Mouse (Mus musculus): ENCODE measurements around the gene Tppp3. TPM values are rescaled to one million over a fixed set of nuclear protein-coding genes. Genes with fewer than 3 reads are reported as not detected.

Gene Tppp3
- polyA plus RNA-seq, 1 experiment from 2014 or later, result 67.9 TPM

GRCm38 (mm10) chr8:105467396-105467985 lies 3.8 kb downstream of the Tppp3 start:
- Histone ChIP-seq H3K4me3 (ENCODE audit: low read depth, low read length) (no peak overlapping the region), H3K36me3 (ENCODE audit: control insufficient read depth, insufficient read depth) (peaks cover 2% of the 10 kb centered on the region; the same call in 1 of the 2 replicates), H3K4me2 (replicated peaks; ENCODE audit: low read depth) (no peak overlapping the region), H3K9me3 (ENCODE audit: control insufficient read depth) (no peaks in the 10 kb centered on the region), H3K9ac (ENCODE audit: low read depth, low read length) (no peak overlapping the region), H3K27ac (ENCODE audit: low read depth, low read length) (no peak overlapping the region), H3K27me3 (replicated peaks; ENCODE audit: control insufficient read depth, insufficient read depth, low read length) (no peaks in the 10 kb centered on the region), H3K4me1 (replicated peaks; ENCODE audit: control insufficient read depth, insufficient read depth, low read length) (peaks cover 10% of the 10 kb centered on the region; the same call in 1 of the 2 replicates)
- no peak for ATAC-seq
- TF ChIP-seq CTCF (IDR thresholded peaks at IDR 0.05; ENCODE audit: low read depth), result no peak
- WGBS, result 94% methylated on average over 10 of the region's 10 CpGs

- Histone ChIP-seq H3K4me2 (replicated peaks; ENCODE audit: low read depth) (no peak overlapping the region), H3K4me1 (replicated peaks; ENCODE audit: control insufficient read depth, insufficient read depth, low read length) (peaks cover 10% of the 10 kb centered on the region; the same call in 1 of the 2 replicates), H3K27ac (ENCODE audit: low read depth, low read length) (no peak overlapping the region), H3K9ac (ENCODE audit: low read depth, low read length) (no peak overlapping the region), H3K4me3 (ENCODE audit: low read depth, low read length) (no peak overlapping the region), H3K27me3 (replicated peaks; ENCODE audit: control insufficient read depth, insufficient read depth, low read length) (no peaks in the 10 kb centered on the region), H3K9me3 (ENCODE audit: control insufficient read depth) (no peaks in the 10 kb centered on the region), H3K36me3 (ENCODE audit: control insufficient read depth, insufficient read depth) (no peaks in the 10 kb centered on the region)
- peak; percentile 19; the same call in 1 of the 2 replicates for TF ChIP-seq CTCF (IDR thresholded peaks at IDR 0.05; ENCODE audit: low read depth)
- 64% methylated on average over 7 of the region's 7 CpGs for WGBS
- ATAC-seq, result no peak
Observed at GRCm38 (mm10) chr8:105466700-105467291, 4.5 kb downstream of the Tppp3 start.

GRCm38 (mm10) chr8:105466246-105466645 lies 5.1 kb downstream of the Tppp3 start:
- TF ChIP-seq CTCF (IDR thresholded peaks at IDR 0.05; ENCODE audit: low read depth), result no peak
- no peak for ATAC-seq
- no peak overlapping the region for H3K4me3 ChIP-seq (ENCODE audit: low read depth, low read length)
- H3K9ac ChIP-seq (ENCODE audit: low read depth, low read length), result no peak overlapping the region
- 0 out of 2 replicates have a peak, but pooled peaks cover 7% of the 10 kb centered on the region for H3K4me1 ChIP-seq (replicated peaks; ENCODE audit: control insufficient read depth, insufficient read depth, low read length)
- H3K4me2 ChIP-seq (replicated peaks; ENCODE audit: low read depth), result no peak overlapping the region
- H3K27ac ChIP-seq (ENCODE audit: low read depth, low read length), result no peak overlapping the region
- no peaks in the 10 kb centered on the region for H3K27me3 ChIP-seq (replicated peaks; ENCODE audit: control insufficient read depth, insufficient read depth, low read length)
- no peaks in the 10 kb centered on the region for H3K36me3 ChIP-seq (ENCODE audit: control insufficient read depth, insufficient read depth)
- WGBS, result 84% methylated on average over 6 of the region's 6 CpGs
- no peaks in the 10 kb centered on the region for H3K9me3 ChIP-seq (ENCODE audit: control insufficient read depth)

GRCm38 (mm10) chr8:105464595-105464994 lies 6.7 kb downstream of the Tppp3 start:
- no peak overlapping the region for H3K27ac ChIP-seq (ENCODE audit: low read depth, low read length)
- H3K4me3 ChIP-seq (ENCODE audit: low read depth, low read length), result no peak overlapping the region
- no peak overlapping the region for H3K9ac ChIP-seq (ENCODE audit: low read depth, low read length)
- no peaks in the 10 kb centered on the region for H3K4me1 ChIP-seq (replicated peaks; ENCODE audit: control insufficient read depth, insufficient read depth, low read length)
- H3K36me3 ChIP-seq (ENCODE audit: control insufficient read depth, insufficient read depth), result no peaks in the 10 kb centered on the region
- WGBS, result 81% methylated on average over 7 of the region's 7 CpGs
- no peak for TF ChIP-seq CTCF (IDR thresholded peaks at IDR 0.05; ENCODE audit: low read depth)
- no peaks in the 10 kb centered on the region for H3K27me3 ChIP-seq (replicated peaks; ENCODE audit: control insufficient read depth, insufficient read depth, low read length)
- no peak for ATAC-seq
- H3K4me2 ChIP-seq (replicated peaks; ENCODE audit: low read depth), result no peak overlapping the region
- no peaks in the 10 kb centered on the region for H3K9me3 ChIP-seq (ENCODE audit: control insufficient read depth)

- no peaks in the 10 kb centered on the region for H3K36me3 ChIP-seq (ENCODE audit: control insufficient read depth, insufficient read depth)
- no peaks in the 10 kb centered on the region for H3K27me3 ChIP-seq (replicated peaks; ENCODE audit: control insufficient read depth, insufficient read depth, low read length)
- H3K4me2 ChIP-seq (replicated peaks; ENCODE audit: low read depth), result no peak overlapping the region
- H3K9ac ChIP-seq (ENCODE audit: low read depth, low read length), result no peak overlapping the region
- H3K4me3 ChIP-seq (ENCODE audit: low read depth, low read length), result no peak overlapping the region
- no peak overlapping the region for H3K27ac ChIP-seq (ENCODE audit: low read depth, low read length)
- H3K9me3 ChIP-seq (ENCODE audit: control insufficient read depth), result no peaks in the 10 kb centered on the region
- no peak for TF ChIP-seq CTCF (IDR thresholded peaks at IDR 0.05; ENCODE audit: low read depth)
- ATAC-seq, result no peak
- no peaks in the 10 kb centered on the region for H3K4me1 ChIP-seq (replicated peaks; ENCODE audit: control insufficient read depth, insufficient read depth, low read length)
- 56% methylated on average over 13 of the region's 13 CpGs for WGBS
Observed at GRCm38 (mm10) chr8:105461085-105461803, 10.1 kb downstream of the Tppp3 start.

GRCm38 (mm10) chr8:105455218-105455617 lies 16.1 kb downstream of the Tppp3 start:
- no peaks in the 10 kb centered on the region for H3K36me3 ChIP-seq (ENCODE audit: control insufficient read depth, insufficient read depth)
- 51% methylated on average over 10 of the region's 10 CpGs for whole genome bisulfite sequencing
- no peak overlapping the region for H3K9ac ChIP-seq (ENCODE audit: low read depth, low read length)
- no peak overlapping the region for H3K27ac ChIP-seq (ENCODE audit: low read depth, low read length)
- TF ChIP-seq CTCF (IDR thresholded peaks at IDR 0.05; ENCODE audit: low read depth), result no peak
- H3K9me3 ChIP-seq (ENCODE audit: control insufficient read depth), result no peaks in the 10 kb centered on the region
- H3K4me2 ChIP-seq (replicated peaks; ENCODE audit: low read depth), result no peak overlapping the region
- no peaks in the 10 kb centered on the region for H3K4me1 ChIP-seq (replicated peaks; ENCODE audit: control insufficient read depth, insufficient read depth, low read length)
- no peak for ATAC-seq
- no peak overlapping the region for H3K4me3 ChIP-seq (ENCODE audit: low read depth, low read length)
- H3K27me3 ChIP-seq (replicated peaks; ENCODE audit: control insufficient read depth, insufficient read depth, low read length), result 0 out of 2 replicates have a peak, but pooled peaks cover 3% of the 10 kb centered on the region

Data from intestine, postnatal 0 days (tissue).